Mouse (Mus musculus): ENCODE data around the gene Tanc1.

GRCm38 (mm10) chr2:59802722-59803387 lies 191.0 kb downstream of the Tanc1 start:
- TF ChIP-seq EP300 (IDR thresholded peaks at IDR 0.05; ENCODE audit: insufficient read depth, low read depth, low read length), result no peak
- no peak for TF ChIP-seq CTCF (IDR thresholded peaks at IDR 0.05)
- TF ChIP-seq POLR2A (IDR thresholded peaks at IDR 0.05; ENCODE audit: insufficient read depth, low read depth, low read length), result no peak
